Mouse (Mus musculus) yolk sac, embryonic 10.5 days (tissue): Measurements from ENCODE around the gene Ugt3a1.
"Not testable (repeated sequence)": the region's sequence is repeated elsewhere in the genome, so short reads cannot be mapped to it uniquely, and the experiment has no call there.

Source experiments
- DNase-seq: peaks from one replicate; pipeline ENCODE4 v3.0.0-alpha.2; 2017; ENCODE audit warnings: low spot score

Ugt3a1 gene

GRCm38 (mm10) chr15:9276838-9277295 lies at the start of gene Ugt3a1:
Gene Ugt3a1, plus strand, starts transcription at chr15:9276888.
- DNase-seq = no peak

GRCm38 (mm10) chr15:9230917-9231316 lies 45.8 kb upstream of the Ugt3a1 start:
- DNase-seq = not testable (repeated sequence)

GRCm38 (mm10) chr15:9246345-9246744 lies 30.3 kb upstream of the Ugt3a1 start:
- no peak for DNase-seq

GRCm38 (mm10) chr15:9252891-9253290 lies 23.8 kb upstream of the Ugt3a1 start:
- peak; percentile 19 for DNase-seq

- DNase-seq = no peak
Measured at GRCm38 (mm10) chr15:9260621-9261020, 16.1 kb upstream of the Ugt3a1 start.

GRCm38 (mm10) chr15:9271876-9272275 lies 4.8 kb upstream of the Ugt3a1 start:
- DNase-seq = no peak

- DNase-seq = no peak
Measured at GRCm38 (mm10) chr15:9279026-9279425, 2.3 kb downstream of the Ugt3a1 start.

GRCm38 (mm10) chr15:9279596-9279995 lies 2.9 kb downstream of the Ugt3a1 start:
- no peak for DNase-seq

GRCm38 (mm10) chr15:9283165-9283564 lies 6.5 kb downstream of the Ugt3a1 start:
- no peak for DNase-seq

- DNase-seq = no peak
Measured at GRCm38 (mm10) chr15:9289660-9290059, 13.0 kb downstream of the Ugt3a1 start.

- no peak for DNase-seq
Measured at GRCm38 (mm10) chr15:9305978-9306692, 29.4 kb downstream of the Ugt3a1 start.

- peak; percentile 36 for DNase-seq
Measured at GRCm38 (mm10) chr15:9334596-9334995, 57.9 kb downstream of the Ugt3a1 start.

- peak; percentile 5 for DNase-seq
Measured at GRCm38 (mm10) chr15:9335341-9335740, 58.7 kb downstream of the Ugt3a1 start, which contains the start of gene Ugt3a2. Gene Ugt3a2, plus strand, starts transcription at chr15:9335550.

GRCm38 (mm10) chr15:9336616-9337015 lies 59.9 kb downstream of the Ugt3a1 start:
- no peak for DNase-seq

- no peak for DNase-seq
Measured at GRCm38 (mm10) chr15:9337021-9337420, 60.3 kb downstream of the Ugt3a1 start.

- no peak for DNase-seq
Measured at GRCm38 (mm10) chr15:9348739-9349138, 72.1 kb downstream of the Ugt3a1 start.

GRCm38 (mm10) chr15:9362801-9363200 lies 86.1 kb downstream of the Ugt3a1 start:
- no peak for DNase-seq
